Mouse (Mus musculus) v-Abl transformed pro-B cells (cell line): ENCODE measurements around the gene Ctcfl.

ENCODE experiments used
- in situ Hi-C, 2 experiments: fragments of 400-800 bp; cut with MboI; formaldehyde crosslinking; loops; one replicate each; pipeline ENCODE4 v1.15.1; 2025; ENCODE audit not compliant: unreplicated experiment in 2 of 2

Ctcfl gene

GRCm38 (mm10) chr2:173053846-173054245, 65.5 kb downstream of the Ctcfl start:
- in situ Hi-C loops, result no loop called here

- in situ Hi-C loops, result no loop called here
Measured at GRCm38 (mm10) chr2:173052881-173053280, 66.4 kb downstream of the Ctcfl start.

DNA sequence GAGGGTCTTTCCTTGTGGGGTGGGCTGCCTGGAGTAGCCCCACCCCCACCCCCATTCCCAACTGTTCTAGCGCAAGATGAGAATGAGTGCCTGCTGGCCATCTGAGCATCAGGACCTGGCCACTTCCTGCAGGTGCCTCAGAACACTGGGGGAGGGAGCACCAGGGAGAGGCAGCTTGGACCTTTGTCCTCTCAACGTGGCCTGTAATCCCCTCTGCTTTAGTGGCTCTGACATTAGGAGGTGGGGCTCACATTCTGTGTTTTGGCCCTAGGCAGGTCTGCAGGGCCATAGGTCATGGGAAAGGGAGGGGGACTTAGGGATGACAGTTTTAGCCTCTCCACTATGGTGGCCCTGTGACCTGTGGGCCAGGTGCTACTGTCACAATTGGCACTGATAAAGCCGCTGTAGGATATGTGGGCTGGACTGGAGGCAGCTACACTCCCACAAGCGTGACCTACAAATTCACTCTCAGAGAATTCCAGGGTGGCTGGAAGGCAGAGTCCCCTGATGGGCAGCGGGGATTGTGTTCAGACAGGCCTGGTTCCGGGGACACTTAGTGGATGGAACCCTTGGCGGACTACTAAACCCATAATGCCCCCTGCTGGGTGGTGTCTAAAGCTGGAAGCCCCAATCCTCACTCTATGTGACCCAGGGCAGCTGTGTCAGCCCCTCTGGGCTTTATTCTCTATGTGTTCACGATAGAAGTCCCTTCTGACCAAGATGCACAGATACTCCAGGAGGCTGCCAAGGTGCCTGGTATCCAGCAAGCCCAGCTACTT, 68.5 kb downstream of the Ctcfl start:
- in situ Hi-C loops, result no loop called here

GRCm38 (mm10) chr2:173049817-173050216, 69.5 kb downstream of the Ctcfl start:
- in situ Hi-C loops, result loop anchor here (5.0 to 25.0 kb wide), 4 partner anchors 48 to 1412 kb away; partner anchors contain the start of genes Atp5e (in 1 of the 2), Cass4 (in 1 of the 2), Prelid3b (in 1 of the 2) and Rae1 (in 1 of the 2)

- in situ Hi-C loops, result loop anchor here (5.0 to 25.0 kb wide), 4 partner anchors 47 to 1413 kb away; partner anchors contain the start of genes Atp5e (in 1 of the 2), Cass4 (in 1 of the 2), Prelid3b (in 1 of the 2) and Rae1 (in 1 of the 2)
Measured at GRCm38 (mm10) chr2:173049231-173049630, 70.1 kb downstream of the Ctcfl start.

DNA sequence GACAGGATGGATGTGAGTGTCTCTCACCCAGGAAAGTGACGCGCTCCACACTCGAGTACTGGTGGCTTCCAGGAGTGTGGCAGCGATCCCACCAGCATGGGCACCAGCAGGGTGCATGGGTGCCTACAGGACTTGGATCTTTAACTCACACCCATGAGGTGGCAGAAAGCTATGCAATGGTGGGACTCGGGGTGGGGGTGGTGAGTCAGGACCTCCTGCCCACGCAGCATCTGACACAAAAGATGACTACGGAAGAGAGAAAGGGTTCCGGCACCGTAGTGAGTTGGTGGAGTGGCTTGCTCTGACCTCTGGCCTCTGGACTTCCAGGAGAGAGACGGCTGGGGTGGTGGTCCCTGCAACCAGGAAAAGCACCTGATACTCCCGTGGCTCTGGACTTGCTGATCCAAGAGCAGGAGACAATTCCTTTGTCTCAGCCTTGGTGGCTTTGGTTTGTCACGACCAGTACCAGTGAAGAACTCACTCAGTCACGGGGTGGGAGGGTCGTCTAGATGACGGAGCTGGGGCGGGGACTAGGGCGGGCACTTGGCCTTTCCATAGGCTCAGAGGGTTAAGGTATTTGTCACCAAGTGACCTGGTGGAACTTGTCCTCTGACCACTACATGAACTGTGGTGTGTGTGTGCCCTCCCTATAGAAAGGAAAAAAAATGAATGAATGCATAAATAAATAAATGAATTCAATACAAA, 71.1 kb downstream of the Ctcfl start:
- in situ Hi-C loops, result loop anchor here (5.0 to 25.0 kb wide), 4 partner anchors 46 to 1414 kb away; partner anchors contain the start of genes Atp5e (in 1 of the 2), Cass4 (in 1 of the 2), Prelid3b (in 1 of the 2) and Rae1 (in 1 of the 2)

DNA sequence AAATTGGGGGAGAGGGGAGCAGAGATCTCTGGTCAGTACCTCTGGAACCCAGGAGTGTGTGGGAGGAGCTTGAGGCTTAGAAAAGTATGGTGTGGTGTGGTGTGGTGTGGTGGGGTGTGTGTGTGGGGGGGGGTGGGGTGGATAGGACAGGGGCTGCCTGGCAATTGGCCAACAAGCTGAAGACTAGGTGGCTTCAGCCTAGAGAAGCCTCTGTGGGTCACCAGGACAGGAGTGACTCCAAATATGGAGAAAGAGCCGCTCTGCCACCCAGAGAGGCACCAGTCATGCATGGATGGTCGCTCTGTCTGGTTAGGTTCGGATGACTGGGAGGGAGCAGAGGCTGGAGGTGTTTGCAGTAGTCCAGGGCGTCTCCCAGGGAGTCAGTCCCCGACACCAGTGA, 71.9 kb downstream of the Ctcfl start:
- in situ Hi-C loops, result loop anchor here (5.0 to 25.0 kb wide), 4 partner anchors 45 to 1415 kb away; partner anchors contain the start of genes Atp5e (in 1 of the 2), Cass4 (in 1 of the 2), Prelid3b (in 1 of the 2) and Rae1 (in 1 of the 2)

DNA sequence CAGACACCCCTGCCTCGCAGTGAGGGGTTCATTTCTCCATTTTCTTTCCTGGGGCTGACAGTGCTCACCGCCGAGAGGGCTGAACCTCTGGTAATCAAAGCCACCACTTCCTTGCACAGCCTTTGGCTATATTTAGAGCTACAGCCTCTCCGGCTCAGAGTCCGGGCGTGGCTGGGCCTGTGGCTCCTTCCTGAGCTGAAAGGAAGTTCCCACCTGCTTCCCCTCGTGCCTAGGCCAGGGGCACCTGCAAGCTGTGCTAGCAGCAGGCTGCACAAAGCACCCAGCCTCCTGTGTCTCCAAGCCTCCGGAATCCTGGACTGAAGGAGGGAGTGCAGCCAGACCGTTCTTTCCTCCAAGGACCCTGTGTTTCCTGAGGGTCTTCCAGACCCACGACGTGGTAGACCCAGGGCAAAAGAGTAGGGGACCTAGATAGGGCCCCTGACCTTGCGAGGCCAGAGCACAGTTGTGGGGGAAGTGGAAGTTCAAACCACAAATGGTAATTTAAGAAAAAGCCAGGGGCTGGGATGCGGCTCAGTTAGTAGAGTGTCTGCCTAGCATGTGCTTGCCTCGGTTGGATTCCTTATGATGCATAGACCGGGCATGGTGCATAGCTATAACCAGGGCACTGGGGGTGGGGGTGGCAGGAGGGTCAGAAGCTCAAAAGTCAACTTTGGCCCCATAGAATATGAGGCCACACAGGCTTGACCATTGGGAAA, 72.6 kb downstream of the Ctcfl start:
- in situ Hi-C loops, result loop anchor here (5.0 to 25.0 kb wide), 4 partner anchors 44 to 1416 kb away; partner anchors contain the start of genes Atp5e (in 1 of the 2), Cass4 (in 1 of the 2), Prelid3b (in 1 of the 2) and Rae1 (in 1 of the 2)

GRCm38 (mm10) chr2:173044198-173044970, 74.9 kb downstream of the Ctcfl start:
- in situ Hi-C loops, result loop anchor here (25.0 kb wide), 3 partner anchors 393 to 1418 kb away; partner anchors contain the start of genes Atp5e (in 1 of the 2), Cass4 (in 1 of the 2), Prelid3b (in 1 of the 2) and Tubb1 (in 1 of the 2)
